Mouse (Mus musculus) pancreas, adult 10 weeks (tissue): ENCODE results near the gene Gm47841. TPM values are rescaled to one million over a fixed set of nuclear protein-coding genes. Genes with fewer than 3 reads are reported as not detected.

ENCODE experiments used
- polyA plus RNA-seq: library from polyadenylated mRNA; stranded (reverse); fragments of 350-450 nt; fragmentation: Illumina TruSeq; extraction: RNeasy Lipid Tissue Mini Kit (QIAGEN cat#74804); gene quantifications from one replicate; pipeline ENCODE4 v1.2.3, GENCODE M21; 2015; ENCODE audit warnings: low read depth, low replicate concordance; ENCODE audit not compliant: insufficient read depth

The Gm47841 gene
- polyA plus RNA-seq, result not detected

GRCm38 (mm10) chr15:101047194-101047555 lies at the start of gene Gm47841:
TSS of gene Gm47841 (minus strand) at chr15:101047397.

GRCm38 (mm10) chr15:101077813-101078730 lies 30.9 kb upstream of the Gm47841 start, which contains the start of gene Fignl2:
TSS of gene Fignl2 (minus strand) at chr15:101078567.

Other genes with a start within 250 kb of the Gm47841 start
- 0.50 TPM for gene Scn8a, start 177.5 kb downstream of the Gm47841 start, polyA plus RNA-seq
- gene Fignl2, start 31.2 kb upstream of the Gm47841 start, polyA plus RNA-seq, result 1.6 TPM
- not detected for gene Ankrd33, start 68.4 kb upstream of the Gm47841 start, polyA plus RNA-seq
- gene Acvrl1, start 81.1 kb upstream of the Gm47841 start, polyA plus RNA-seq, result 20.3 TPM
- gene Acvr1b, start 126.7 kb upstream of the Gm47841 start, polyA plus RNA-seq, result 3.4 TPM
- 6.4 TPM for gene Grasp, start 176.8 kb upstream of the Gm47841 start, polyA plus RNA-seq
- 23.3 TPM for gene Nr4a1, start 206.9 kb upstream of the Gm47841 start, polyA plus RNA-seq
- 5.2 TPM for gene Atg101, start 236.9 kb upstream of the Gm47841 start, polyA plus RNA-seq
- 1.00 TPM for gene 6030408B16Rik, start 245.8 kb upstream of the Gm47841 start, polyA plus RNA-seq